Mouse (Mus musculus) heart, embryonic 10.5 days (tissue): ENCODE results near the gene Slc37a3. TPM values are rescaled to one million over a fixed set of nuclear protein-coding genes. Genes with fewer than 3 reads are reported as not detected.
A peak's percentile ranks its signal among the peaks of the same experiment; 100 is the strongest.
"Not testable (repeated sequence)": the region's sequence is repeated elsewhere in the genome, so short reads cannot be mapped to it uniquely, and the experiment has no call there.

Experiments used
- DNase-seq: peaks from one replicate; pipeline ENCODE4 v3.0.0-alpha.2; 2017; ENCODE audit warnings: low spot score
- H3K27ac ChIP-seq: fragments of 300-500 bp; sonication (generic); 2 replicates; pipeline ENCODE4 v1.5.1; 2016; ENCODE audit warnings: mild to moderate bottlenecking
- H3K27me3 ChIP-seq: fragments of 300-500 bp; sonication (generic); 2 replicates; pipeline ENCODE4 v1.6.1; 2016; ENCODE audit warnings: mild to moderate bottlenecking; ENCODE audit not compliant: poor library complexity, insufficient read depth, severe bottlenecking
- H3K36me3 ChIP-seq: fragments of 300-500 bp; sonication (generic); 2 replicates; pipeline ENCODE4 v1.6.1; 2016; ENCODE audit warnings: mild to moderate bottlenecking, moderate library complexity
- H3K4me1 ChIP-seq: fragments of 300-500 bp; sonication (generic); 2 replicates; pipeline ENCODE4 v1.6.1; 2016; ENCODE audit warnings: mild to moderate bottlenecking
- H3K4me3 ChIP-seq: fragments of 300-500 bp; sonication (generic); 2 replicates; pipeline ENCODE4 v1.5.1; 2016; ENCODE audit warnings: mild to moderate bottlenecking, moderate library complexity
- H3K9me3 ChIP-seq: fragments of 300-500 bp; sonication (generic); 2 replicates; pipeline ENCODE4 v1.6.1; 2016; ENCODE audit warnings: mild to moderate bottlenecking, moderate library complexity
- WGBS: fragments of 180-500 bp; shearing (Covaris S2); methylation state at CpG from one replicate; pipeline ENCODE4 v1.1.7; 2016; 5-methylcytosine and 5-hydroxymethylcytosine counted together
- polyA plus RNA-seq: library from polyadenylated mRNA; unstranded; fragments of >200 nt; fragmentation: Nextera tagmentation; extraction: Ambion mirVana; gene quantifications from 2 replicates; pipeline ENCODE4 v1.2.1, GENCODE M21; 2016

The Slc37a3 gene
- polyA plus RNA-seq, 1 experiment from 2014 or later, result 39.9 TPM

- Histone ChIP-seq H3K36me3 (peaks cover 17% of the 10 kb centered on the region), H3K4me1 (peaks cover 9% of the 10 kb centered on the region), H3K27me3 (no peaks in the 10 kb centered on the region), H3K4me3 (no peak overlapping the region), H3K27ac (peak overlapping the region; percentile 31; the same call in 1 of the 2 replicates), H3K9me3 (no peaks in the 10 kb centered on the region)
- no peak for DNase-seq
- 42% methylated on average over 7 of the region's 7 CpGs for WGBS
Measured at GRCm38 (mm10) chr6:39372727-39373126, 4.7 kb downstream of the Slc37a3 start.

- Histone ChIP-seq H3K27ac (no peak overlapping the region), H3K27me3 (no peaks in the 10 kb centered on the region), H3K9me3 (no peaks in the 10 kb centered on the region), H3K4me3 (no peak overlapping the region), H3K4me1 (peaks cover 9% of the 10 kb centered on the region), H3K36me3 (peaks cover 24% of the 10 kb centered on the region)
- DNase-seq, result no peak
Measured at GRCm38 (mm10) chr6:39372042-39372441, 5.4 kb downstream of the Slc37a3 start.

- no peak overlapping the region for H3K27ac ChIP-seq
Measured at GRCm38 (mm10) chr6:39369631-39370030, 7.8 kb downstream of the Slc37a3 start.

GRCm38 (mm10) chr6:39362684-39363083 lies 14.8 kb downstream of the Slc37a3 start:
- Histone ChIP-seq H3K27me3 (no peaks in the 10 kb centered on the region), H3K36me3 (peaks cover 65% of the 10 kb centered on the region), H3K4me3 (no peak overlapping the region), H3K9me3 (no peaks in the 10 kb centered on the region), H3K27ac (no peak overlapping the region), H3K4me1 (no peaks in the 10 kb centered on the region)
- 94% methylated on average over 2 of the region's 2 CpGs for WGBS
- no peak for DNase-seq

More at GRCm38 (mm10) chr6:39369631-39370030, 7.8 kb downstream of the Slc37a3 start:
- Histone ChIP-seq H3K36me3 (peaks cover 34% of the 10 kb centered on the region), H3K4me3 (no peak overlapping the region), H3K27me3 (no peaks in the 10 kb centered on the region), H3K4me1 (no peaks in the 10 kb centered on the region; the same call in 1 of the 2 replicates), H3K9me3 (no peaks in the 10 kb centered on the region)
- no peak for DNase-seq
- 92% methylated on average over 3 of the region's 3 CpGs for WGBS

GRCm38 (mm10) chr6:39359207-39359606 lies 18.3 kb downstream of the Slc37a3 start:
- not testable (repeated sequence) for H3K27ac ChIP-seq, H3K9me3 ChIP-seq, H3K4me3 ChIP-seq, H3K27me3 ChIP-seq, H3K4me1 ChIP-seq, DNase-seq
- H3K36me3 ChIP-seq, result peaks cover 73% of the 10 kb centered on the region
- WGBS, result 94% methylated on average over 9 of the region's 9 CpGs

GRCm38 (mm10) chr6:39348946-39349345 lies 28.5 kb downstream of the Slc37a3 start:
- Histone ChIP-seq H3K4me1 (peaks cover 12% of the 10 kb centered on the region), H3K36me3 (peaks cover 86% of the 10 kb centered on the region), H3K27ac (no peak overlapping the region), H3K9me3 (no peaks in the 10 kb centered on the region), H3K27me3 (no peaks in the 10 kb centered on the region), H3K4me3 (no peak overlapping the region)
- 87% methylated on average over 6 of the region's 6 CpGs for WGBS
- DNase-seq, result no peak

GRCm38 (mm10) chr6:39347880-39348814 lies 29.3 kb downstream of the Slc37a3 start:
- Histone ChIP-seq H3K36me3 (peaks cover 86% of the 10 kb centered on the region), H3K27me3 (no peaks in the 10 kb centered on the region), H3K27ac (peak overlapping the region; percentile 36; the same call in 1 of the 2 replicates), H3K9me3 (no peaks in the 10 kb centered on the region), H3K4me3 (no peak overlapping the region), H3K4me1 (peaks cover 12% of the 10 kb centered on the region)
- DNase-seq, result no peak
- WGBS, result 47% methylated on average over 4 of the region's 4 CpGs

GRCm38 (mm10) chr6:39346991-39347501 lies 30.4 kb downstream of the Slc37a3 start:
- Histone ChIP-seq H3K4me3 (no peak overlapping the region), H3K27me3 (no peaks in the 10 kb centered on the region), H3K9me3 (no peaks in the 10 kb centered on the region), H3K4me1 (peaks cover 12% of the 10 kb centered on the region), H3K27ac (no peak overlapping the region), H3K36me3 (peaks cover 85% of the 10 kb centered on the region)
- WGBS, result 52% methylated on average over 15 of the region's 15 CpGs
- no peak for DNase-seq

GRCm38 (mm10) chr6:39345430-39345829 lies 32.0 kb downstream of the Slc37a3 start:
- peaks cover 78% of the 10 kb centered on the region for H3K36me3 ChIP-seq
- no peak for DNase-seq
- H3K9me3 ChIP-seq, result no peaks in the 10 kb centered on the region
- H3K27me3 ChIP-seq, result no peaks in the 10 kb centered on the region
- no peak overlapping the region for H3K27ac ChIP-seq
- WGBS, result 65% methylated on average over 7 of the region's 7 CpGs
- H3K4me3 ChIP-seq, result no peak overlapping the region
- H3K4me1 ChIP-seq, result peaks cover 12% of the 10 kb centered on the region

- H3K4me3 ChIP-seq, result no peak overlapping the region
- H3K27me3 ChIP-seq, result no peaks in the 10 kb centered on the region
- no peak overlapping the region for H3K27ac ChIP-seq
- 25% methylated on average over 12 of the region's 12 CpGs for WGBS
- H3K4me1 ChIP-seq, result peaks cover 12% of the 10 kb centered on the region
- H3K36me3 ChIP-seq, result peaks cover 70% of the 10 kb centered on the region
- no peaks in the 10 kb centered on the region for H3K9me3 ChIP-seq
- DNase-seq, result peak; percentile 90
Measured at GRCm38 (mm10) chr6:39344020-39344419, 33.5 kb downstream of the Slc37a3 start.

- Histone ChIP-seq H3K9me3 (no peaks in the 10 kb centered on the region), H3K27me3 (no peaks in the 10 kb centered on the region), H3K27ac (no peak overlapping the region), H3K4me3 (no peak overlapping the region), H3K4me1 (no peaks in the 10 kb centered on the region), H3K36me3 (peaks cover 69% of the 10 kb centered on the region)
- 82% methylated on average over 2 of the region's 2 CpGs for WGBS
- DNase-seq, result no peak
Measured at GRCm38 (mm10) chr6:39341798-39342197, 35.7 kb downstream of the Slc37a3 start.

GRCm38 (mm10) chr6:39338359-39338758 lies 39.1 kb downstream of the Slc37a3 start:
- Histone ChIP-seq H3K27ac (no peak overlapping the region), H3K4me3 (no peak overlapping the region), H3K27me3 (no peaks in the 10 kb centered on the region), H3K4me1 (no peaks in the 10 kb centered on the region), H3K9me3 (no peaks in the 10 kb centered on the region), H3K36me3 (peaks cover 64% of the 10 kb centered on the region)
- no peak for DNase-seq
- 89% methylated on average over 8 of the region's 8 CpGs for WGBS

- Histone ChIP-seq H3K27ac (no peak overlapping the region), H3K27me3 (no peaks in the 10 kb centered on the region), H3K4me3 (no peak overlapping the region), H3K4me1 (no peaks in the 10 kb centered on the region), H3K36me3 (peaks cover 58% of the 10 kb centered on the region), H3K9me3 (no peaks in the 10 kb centered on the region)
- 84% methylated on average over 3 of the region's 3 CpGs for WGBS
- no peak for DNase-seq
Measured at GRCm38 (mm10) chr6:39334873-39335272, 42.6 kb downstream of the Slc37a3 start.
